Mouse (Mus musculus) megakaryocyte progenitor cell, adult 5-6 weeks (primary cell): Measurements from ENCODE around the gene Rack1. TPM values are rescaled to one million over a fixed set of nuclear protein-coding genes. Genes with fewer than 3 reads are reported as not detected.
A peak's percentile ranks its signal among the peaks of the same experiment; 100 is the strongest.
"Not testable (repeated sequence)": the region's sequence is repeated elsewhere in the genome, so short reads cannot be mapped to it uniquely, and the experiment has no call there.

Source experiments
- ATAC-seq: replicated peaks from 2 replicates; pipeline ENCODE4 v1.8.0; 2016; ENCODE audit warnings: mild to moderate bottlenecking, moderate TSS enrichment, inconsistent platforms; ENCODE audit not compliant: poor library complexity
- total RNA-seq, 2 experiments: library from RNA; stranded (forward) in 1 of 2; stranded (reverse) in 1 of 2; fragments of 157-497, 149-512 nt in 1 of 2; fragments of 200-1000 nt in 1 of 2; gene quantifications; 2 replicates each; pipeline versions ENCODE4 v1.2.3 to v1.2.4; 2015 to 2017

Rack1 gene
- total RNA-seq, 2 experiments from 2014 or later, result 1,729 to 3,071 TPM

GRCm38 (mm10) chr11:48816800-48817665 lies 16.9 kb downstream of the Rack1 start, which contains the start of gene Trim41:
Trim41 (minus strand) TSS chr11:48817353.
- peak; percentile 78 for ATAC-seq

- no peak for ATAC-seq
These were observed 17.7 kb downstream of the Rack1 start for GRCm38 (mm10) chr11:48817794-48818193.

GRCm38 (mm10) chr11:48818346-48818745 lies 18.2 kb downstream of the Rack1 start:
- ATAC-seq, result peak; percentile 33

- ATAC-seq, result no peak
These were observed 19.6 kb downstream of the Rack1 start for GRCm38 (mm10) chr11:48819614-48820307.

- no peak for ATAC-seq
These were observed 20.2 kb downstream of the Rack1 start for GRCm38 (mm10) chr11:48820308-48820674.

GRCm38 (mm10) chr11:48821299-48821698 lies 21.2 kb downstream of the Rack1 start:
- ATAC-seq, result not testable (repeated sequence)

DNA sequence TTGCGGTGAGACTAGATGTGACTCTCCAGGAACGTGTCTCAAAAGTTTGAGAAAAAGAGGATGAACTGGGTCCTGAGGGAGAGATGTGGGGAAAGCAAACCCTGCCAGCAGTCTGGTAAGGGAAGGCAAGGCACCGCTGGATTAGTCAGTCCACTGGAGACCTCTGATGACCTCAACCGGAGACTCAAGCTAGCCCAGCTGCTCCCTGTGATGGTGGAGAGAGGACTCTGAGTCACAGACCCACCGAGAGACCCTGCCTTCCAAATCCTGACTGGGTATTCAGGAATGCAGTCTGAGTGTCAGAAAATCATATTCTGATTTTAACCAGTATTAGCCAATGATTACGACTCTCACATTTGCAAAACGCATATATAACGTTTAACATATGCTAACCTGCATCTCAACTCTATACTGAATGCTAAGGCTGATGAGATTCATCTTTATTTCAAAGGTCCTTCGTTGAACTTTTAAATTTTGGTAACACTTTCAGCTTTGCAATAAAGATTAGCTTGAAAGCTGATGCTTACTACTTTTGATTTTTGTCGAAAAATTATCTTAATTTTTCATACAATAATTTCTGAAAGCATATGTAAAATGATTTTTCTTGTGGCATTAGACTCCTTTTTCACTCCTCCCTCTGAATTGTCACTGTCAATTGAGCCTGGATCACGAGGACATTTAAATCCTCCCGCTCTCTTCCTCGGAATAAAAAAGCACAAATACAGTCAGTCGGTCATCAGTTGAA lies 22.8 kb downstream of the Rack1 start:
- no peak for ATAC-seq

GRCm38 (mm10) chr11:48823536-48823972 lies 23.4 kb downstream of the Rack1 start:
- ATAC-seq, result peak; percentile 79

GRCm38 (mm10) chr11:48824311-48824830 lies 24.2 kb downstream of the Rack1 start:
- ATAC-seq, result no peak

DNA sequence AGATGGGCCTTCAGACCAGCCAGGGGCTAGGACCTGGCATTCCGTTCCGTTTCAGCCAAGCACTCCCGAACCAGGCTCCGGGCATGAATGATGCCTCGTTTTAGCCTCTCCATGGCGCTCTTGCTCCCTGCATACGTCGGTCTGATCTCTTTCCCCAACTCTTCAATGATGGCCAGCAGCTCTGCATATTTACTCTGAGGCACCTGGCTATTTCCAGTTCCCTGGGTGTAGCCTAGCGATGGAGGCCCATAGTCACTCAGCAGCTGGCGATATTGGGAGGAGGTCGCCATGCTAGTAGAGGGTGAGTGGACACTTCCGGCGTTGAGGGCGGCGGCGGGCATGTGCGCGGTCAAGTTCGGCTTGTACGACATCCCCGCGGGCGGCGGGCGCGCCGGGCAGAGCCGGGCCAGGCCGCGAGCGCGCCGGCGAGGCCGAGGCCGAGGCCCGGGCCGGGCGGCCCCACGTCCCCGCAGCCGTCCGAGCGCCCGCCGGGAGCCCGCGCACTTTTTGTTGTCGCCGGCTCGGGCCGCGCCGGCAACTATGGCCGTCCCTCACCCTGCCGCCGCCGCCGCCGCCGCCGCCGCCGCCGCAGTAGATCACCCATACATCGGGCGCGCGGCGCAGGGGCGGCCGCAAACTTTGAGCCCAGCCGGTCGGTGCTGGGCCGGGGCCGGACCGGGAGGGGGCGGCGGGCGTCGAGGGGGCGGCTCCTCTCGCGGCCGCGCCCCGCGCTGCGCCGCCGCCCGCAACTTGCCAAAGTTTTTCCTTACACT lies 26.0 kb downstream of the Rack1 start, which contains the start of the genes Trim7 and Gm12184:
Gene Trim7, plus strand, starts transcription at position 162 of the 773 bp plus-strand sequence.
Gene Gm12184, minus strand, starts transcription at position 677 of the 773 bp plus-strand sequence.
- peak; percentile 29 for ATAC-seq

DNA sequence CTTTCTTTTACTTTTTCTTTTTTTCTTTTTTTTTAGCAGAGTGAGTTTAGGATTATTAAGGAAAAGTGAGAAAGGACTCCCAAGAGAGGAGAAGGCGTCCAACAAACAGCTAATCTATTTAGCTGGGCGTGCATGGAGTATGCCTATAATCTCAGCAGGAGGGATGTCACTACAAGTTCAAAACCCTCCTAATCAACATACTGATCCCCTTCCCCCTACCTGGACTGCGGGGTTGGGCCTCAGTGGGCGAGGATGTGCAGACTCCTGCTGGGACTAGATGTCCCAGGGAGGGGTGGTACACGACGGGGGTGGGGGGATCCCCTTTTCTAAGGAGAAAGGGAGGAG lies 26.6 kb downstream of the Rack1 start:
- ATAC-seq, result no peak

DNA sequence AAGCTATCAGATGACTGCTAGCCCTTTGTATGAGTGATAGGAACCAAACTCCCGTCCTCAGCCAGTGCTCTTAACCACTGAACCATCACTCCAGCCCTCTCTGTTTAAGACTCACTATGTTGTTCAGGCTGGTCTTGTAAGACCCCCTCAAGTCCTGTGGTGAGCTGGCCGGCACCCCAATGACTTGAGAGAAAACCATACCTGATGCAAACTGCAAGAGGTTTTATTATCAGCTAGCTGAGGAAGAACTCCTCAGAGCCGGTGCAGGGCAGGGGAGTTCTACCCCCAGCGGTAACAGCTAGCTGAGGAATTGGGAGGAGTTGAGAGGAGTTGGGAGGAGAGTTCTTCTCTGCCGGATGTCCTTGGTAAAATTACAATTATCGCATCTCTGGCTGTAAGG lies 27.8 kb downstream of the Rack1 start:
- ATAC-seq, result no peak

GRCm38 (mm10) chr11:48830279-48830678 lies 30.1 kb downstream of the Rack1 start:
- ATAC-seq, result no peak

GRCm38 (mm10) chr11:48831273-48831672 lies 31.1 kb downstream of the Rack1 start:
- ATAC-seq, result no peak

GRCm38 (mm10) chr11:48833078-48833730 lies 33.1 kb downstream of the Rack1 start:
- peak; percentile 24; the same call in 1 of the 2 replicates for ATAC-seq

GRCm38 (mm10) chr11:48833731-48834639 lies 33.9 kb downstream of the Rack1 start:
- peak; percentile 62 for ATAC-seq

DNA sequence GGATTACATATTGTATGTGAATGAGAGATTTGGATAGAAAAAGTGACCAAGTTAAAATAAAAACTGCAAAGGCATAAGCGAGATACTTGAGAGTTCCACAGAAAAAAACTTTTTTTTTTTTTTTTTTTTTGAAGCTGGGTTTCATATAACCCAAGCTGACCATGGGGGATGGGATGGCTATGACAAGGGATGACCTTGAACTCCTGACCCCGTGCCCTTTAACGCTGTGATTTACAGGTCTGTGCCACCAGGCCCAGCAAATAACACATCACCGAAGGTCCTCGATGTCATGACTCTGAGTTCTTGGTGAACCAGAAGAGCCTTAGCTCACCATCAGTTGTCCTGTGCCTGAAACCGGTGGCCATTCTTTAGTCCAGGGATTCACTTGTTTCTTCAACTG lies 35.8 kb downstream of the Rack1 start:
- ATAC-seq, result no peak

GRCm38 (mm10) chr11:48836990-48837309 lies 36.8 kb downstream of the Rack1 start:
- ATAC-seq, result no peak
